Mouse (Mus musculus) heart, embryonic 15.5 days (tissue): ENCODE measurements around the gene Smpd1. TPM values are rescaled to one million over a fixed set of nuclear protein-coding genes. Genes with fewer than 3 reads are reported as not detected.
A peak's percentile ranks its signal among the peaks of the same experiment; 100 is the strongest.

Experiments
- ATAC-seq: fragments of 200-750 bp; cut with Nextera tagmentation; replicated peaks from 2 replicates; pipeline ENCODE4 v1.8.0; 2017; ENCODE audit warnings: low read depth, moderate TSS enrichment; ENCODE audit not compliant: insufficient number of reproducible peaks, insufficient read depth, low FRiP score
- H3K27ac ChIP-seq: fragments of 300-500 bp; sonication (generic); 2 replicates; pipeline ENCODE4 v1.5.1; 2015; ENCODE audit warnings: mild to moderate bottlenecking, inconsistent platforms
- H3K27me3 ChIP-seq: fragments of 300-500 bp; sonication (generic); 2 replicates; pipeline ENCODE4 v1.6.1; 2015; ENCODE audit warnings: inconsistent platforms
- H3K36me3 ChIP-seq: fragments of 300-500 bp; sonication (generic); 2 replicates; pipeline ENCODE4 v1.6.1; 2015; ENCODE audit warnings: mild to moderate bottlenecking, inconsistent platforms
- H3K4me1 ChIP-seq: fragments of 300-500 bp; sonication (generic); replicated peaks from 2 replicates; pipeline ENCODE4 v1.6.1; 2015; ENCODE audit warnings: inconsistent platforms
- H3K4me2 ChIP-seq: fragments of 300-500 bp; sonication (generic); 2 replicates; pipeline ENCODE4 v1.6.1; 2015; ENCODE audit warnings: inconsistent platforms, mild to moderate bottlenecking, moderate library complexity
- H3K4me3 ChIP-seq: fragments of 300-500 bp; sonication (generic); 2 replicates; pipeline ENCODE4 v1.5.1; 2015; ENCODE audit warnings: mild to moderate bottlenecking, inconsistent platforms
- H3K9ac ChIP-seq: fragments of 300-500 bp; sonication (generic); 2 replicates; pipeline ENCODE4 v1.6.1; 2015; ENCODE audit warnings: mild to moderate bottlenecking, inconsistent platforms
- H3K9me3 ChIP-seq: fragments of 300-500 bp; sonication (generic); replicated peaks from 2 replicates; pipeline ENCODE4 v1.6.1; 2016; ENCODE audit warnings: inconsistent platforms
- whole genome bisulfite sequencing: fragments of 180-500 bp; shearing (Covaris S2); methylation state at CpG from one replicate; pipeline ENCODE4 v1.1.7; 2015; ENCODE audit warnings: mixed read lengths; 5-methylcytosine and 5-hydroxymethylcytosine counted together
- polyA plus RNA-seq: library from polyadenylated mRNA; unstranded; fragments of >200 nt; fragmentation: Nextera tagmentation; extraction: Ambion mirVana; gene quantifications from 2 replicates; pipeline ENCODE4 v1.2.1, GENCODE M21; 2015

Smpd1 gene
- polyA plus RNA-seq, 1 experiment from 2014 or later, result 54.4 TPM

GRCm38 (mm10) chr7:105577377-105577871 is 23.3 kb downstream of the Smpd1 start:
- ATAC-seq, result no peak
- 90% methylated on average over 6 of the region's 6 CpGs for WGBS
- H3K9me3 ChIP-seq, result no peaks in the 10 kb centered on the region

GRCm38 (mm10) chr7:105578481-105578880 is 24.3 kb downstream of the Smpd1 start:
- no peak overlapping the region for H3K4me3 ChIP-seq
- H3K4me1 ChIP-seq, result peaks cover 9% of the 10 kb centered on the region; the same call in 1 of the 2 replicates
- H3K27me3 ChIP-seq, result no peaks in the 10 kb centered on the region
- H3K9me3 ChIP-seq, result no peaks in the 10 kb centered on the region
- H3K27ac ChIP-seq, result no peak overlapping the region
- H3K4me2 ChIP-seq, result no peak overlapping the region
- WGBS, result 72% methylated on average over 2 of the region's 2 CpGs
- ATAC-seq, result no peak
- no peaks in the 10 kb centered on the region; the same call in 1 of the 2 replicates for H3K36me3 ChIP-seq
- no peak overlapping the region for H3K9ac ChIP-seq

More at GRCm38 (mm10) chr7:105577377-105577871, 23.3 kb downstream of the Smpd1 start:
- Histone ChIP-seq H3K27ac (no peak overlapping the region), H3K36me3 (peaks cover 9% of the 10 kb centered on the region; the same call in 1 of the 2 replicates), H3K27me3 (no peaks in the 10 kb centered on the region), H3K4me2 (no peak overlapping the region), H3K9ac (no peak overlapping the region), H3K4me3 (no peak overlapping the region), H3K4me1 (peaks cover 9% of the 10 kb centered on the region; the same call in 1 of the 2 replicates)

- H3K36me3 ChIP-seq, result no peaks in the 10 kb centered on the region
- H3K4me3 ChIP-seq, result peak overlapping the region; percentile 63
- H3K9ac ChIP-seq, result peak overlapping the region; percentile 63
- WGBS, result 2% methylated on average over 21 of the region's 22 CpGs
- H3K4me2 ChIP-seq, result peak overlapping the region; percentile 68
- peak overlapping the region; percentile 81 for H3K27ac ChIP-seq
- no peak for ATAC-seq
- peaks cover 9% of the 10 kb centered on the region; the same call in 1 of the 2 replicates for H3K4me1 ChIP-seq
- no peaks in the 10 kb centered on the region for H3K27me3 ChIP-seq
- no peaks in the 10 kb centered on the region for H3K9me3 ChIP-seq
These were observed 26.5 kb downstream of the Smpd1 start for GRCm38 (mm10) chr7:105580627-105581089.

- peak within 1 kb of the TSS; percentile 63 for H3K9ac ChIP-seq
- under 1% methylated on average over 46 of the region's 54 CpGs for WGBS
- H3K4me1 ChIP-seq, result peaks cover 9% of the 10 kb centered on the region; the same call in 1 of the 2 replicates
- ATAC-seq, result peak; percentile 89
- no peaks in the 10 kb centered on the region for H3K9me3 ChIP-seq
- H3K27ac ChIP-seq, result peak within 1 kb of the TSS; percentile 81
- no peaks in the 10 kb centered on the region for H3K27me3 ChIP-seq
- peak within 1 kb of the TSS; percentile 68 for H3K4me2 ChIP-seq
- H3K36me3 ChIP-seq, result no peaks in the 10 kb centered on the region
- peak within 1 kb of the TSS; percentile 63 for H3K4me3 ChIP-seq
These were observed 27.0 kb downstream of the Smpd1 start, which contains the start of gene Apbb1 for GRCm38 (mm10) chr7:105581094-105581703. Gene Apbb1, minus strand, starts transcription at chr7:105581653.

- Histone ChIP-seq H3K4me2 (peak overlapping the region; percentile 68), H3K27me3 (no peaks in the 10 kb centered on the region), H3K27ac (peak overlapping the region; percentile 81), H3K36me3 (no peaks in the 10 kb centered on the region), H3K9ac (no peak overlapping the region), H3K4me1 (peaks cover 9% of the 10 kb centered on the region; the same call in 1 of the 2 replicates), H3K9me3 (no peaks in the 10 kb centered on the region), H3K4me3 (peak overlapping the region; percentile 63; the same call in 1 of the 2 replicates)
- WGBS, result 69% methylated on average over 2 of the region's 2 CpGs
- no peak for ATAC-seq
These were observed 27.8 kb downstream of the Smpd1 start for GRCm38 (mm10) chr7:105581959-105582358.

GRCm38 (mm10) chr7:105588325-105588912 is 34.3 kb downstream of the Smpd1 start:
- 56% methylated on average over 9 of the region's 9 CpGs for WGBS
- no peak overlapping the region for H3K4me2 ChIP-seq
- no peaks in the 10 kb centered on the region for H3K36me3 ChIP-seq
- no peak overlapping the region for H3K9ac ChIP-seq
- no peaks in the 10 kb centered on the region for H3K27me3 ChIP-seq
- H3K27ac ChIP-seq, result no peak overlapping the region
- H3K4me1 ChIP-seq, result no peaks in the 10 kb centered on the region; the same call in 1 of the 2 replicates
- no peaks in the 10 kb centered on the region for H3K9me3 ChIP-seq
- ATAC-seq, result no peak
- H3K4me3 ChIP-seq, result no peak overlapping the region

GRCm38 (mm10) chr7:105590097-105590496 is 35.9 kb downstream of the Smpd1 start:
- no peak overlapping the region for H3K27ac ChIP-seq
- no peaks in the 10 kb centered on the region; the same call in 1 of the 2 replicates for H3K4me1 ChIP-seq
- no peak overlapping the region for H3K9ac ChIP-seq
- H3K36me3 ChIP-seq, result no peaks in the 10 kb centered on the region
- H3K27me3 ChIP-seq, result no peaks in the 10 kb centered on the region
- H3K9me3 ChIP-seq, result no peaks in the 10 kb centered on the region
- WGBS, result 22% methylated on average over 7 of the region's 7 CpGs
- H3K4me2 ChIP-seq, result no peak overlapping the region
- no peak overlapping the region for H3K4me3 ChIP-seq
- ATAC-seq, result no peak

GRCm38 (mm10) chr7:105602860-105603623 is 48.9 kb downstream of the Smpd1 start:
- no peaks in the 10 kb centered on the region for H3K36me3 ChIP-seq
- no peak overlapping the region for H3K4me2 ChIP-seq
- no peak overlapping the region for H3K4me3 ChIP-seq
- no peaks in the 10 kb centered on the region for H3K4me1 ChIP-seq
- H3K9me3 ChIP-seq, result no peaks in the 10 kb centered on the region
- ATAC-seq, result peak; percentile 60; the same call in 1 of the 2 replicates
- no peak overlapping the region for H3K27ac ChIP-seq
- WGBS, result 35% methylated on average over 9 of the region's 9 CpGs
- no peaks in the 10 kb centered on the region for H3K27me3 ChIP-seq
- H3K9ac ChIP-seq, result no peak overlapping the region

Other genes with a start within 250 kb of the Smpd1 start
- gene Olfr689, start 243.2 kb upstream of the Smpd1 start, polyA plus RNA-seq, result not detected in 2 replicates
- gene Olfr690, start 220.3 kb upstream of the Smpd1 start, polyA plus RNA-seq, result not detected in 2 replicates
- not detected in 2 replicates for gene Olfr691, start 212.1 kb upstream of the Smpd1 start, polyA plus RNA-seq
- not detected in 2 replicates for gene Olfr692, start 186.1 kb upstream of the Smpd1 start, polyA plus RNA-seq
- not detected in 2 replicates for gene Gm5901, start 179.3 kb upstream of the Smpd1 start, polyA plus RNA-seq
- gene Fam160a2, start 154.3 kb upstream of the Smpd1 start, polyA plus RNA-seq, result 24.7 and 35.4 TPM in 2 replicates
- not detected in 2 replicates for gene Cnga4, start 149.8 kb upstream of the Smpd1 start, polyA plus RNA-seq
- gene Cckbr, start 128.6 kb upstream of the Smpd1 start, polyA plus RNA-seq, result 0.05 TPM in 1 of 2 replicates, not detected in the other
- gene Cavin3, start 72.1 kb upstream of the Smpd1 start, polyA plus RNA-seq, result 89.3 and 91.4 TPM in 2 replicates
- 40.4 and 49.2 TPM in 2 replicates for gene Apbb1, start 27.3 kb downstream of the Smpd1 start, polyA plus RNA-seq
- 0.24 and 2.3 TPM in 2 replicates for gene Hpx, start 45.8 kb downstream of the Smpd1 start, polyA plus RNA-seq
- 26.5 and 36.0 TPM in 2 replicates for gene Trim3, start 79.2 kb downstream of the Smpd1 start, polyA plus RNA-seq
- gene Timm10b, start 85.7 kb downstream of the Smpd1 start, polyA plus RNA-seq, result 138 and 156 TPM in 2 replicates
- gene Arfip2, start 86.1 kb downstream of the Smpd1 start, polyA plus RNA-seq, result 42.6 and 50.8 TPM in 2 replicates
- 24.0 and 39.7 TPM in 2 replicates for gene Gm45799, start 86.2 kb downstream of the Smpd1 start, polyA plus RNA-seq
- gene Dnhd1, start 96.5 kb downstream of the Smpd1 start, polyA plus RNA-seq, result 0.72 and 0.91 TPM in 2 replicates
- 354 and 399 TPM in 2 replicates for gene Ilk, start 182.2 kb downstream of the Smpd1 start, polyA plus RNA-seq
- 18.7 and 23.2 TPM in 2 replicates for gene Rrp8, start 183.0 kb downstream of the Smpd1 start, polyA plus RNA-seq
- 90.0 and 105 TPM in 2 replicates for gene Taf10, start 190.0 kb downstream of the Smpd1 start, polyA plus RNA-seq
- 72.8 and 77.1 TPM in 2 replicates for gene Tpp1, start 197.9 kb downstream of the Smpd1 start, polyA plus RNA-seq
- 3.4 and 5.9 TPM in 2 replicates for gene Dchs1, start 233.3 kb downstream of the Smpd1 start, polyA plus RNA-seq